Mouse (Mus musculus): ENCODE data around the gene Cldn5. TPM values are rescaled to one million over a fixed set of nuclear protein-coding genes. Genes with fewer than 3 reads are reported as not detected.

Cldn5 gene
- total RNA-seq, 2 experiments from 2014 or later, result 31.4 to 38.9 TPM

Other genes starting within 250 kb of the Cldn5 start
- 1 to 10 TPM in 1 of 2 experiments, under 1 TPM in 1; 0.78 to 3.1 TPM for gene Tbx1, start 186.2 kb upstream of the Cldn5 start, total RNA-seq (2021)
- not detected for gene Gp1bb, start 154.4 kb upstream of the Cldn5 start, total RNA-seq (2021)
- gene Gm49601, start 150.4 kb upstream of the Cldn5 start, total RNA-seq (2021), result 1 to 10 TPM; 1.0 to 1.7 TPM
- 1 to 10 TPM; 6.0 to 8.4 TPM for gene Sept5, start 146.9 kb upstream of the Cldn5 start, total RNA-seq (2021)
- gene Ufd1, start 34.9 kb downstream of the Cldn5 start, total RNA-seq (2021), result 10 to 100 TPM; 44.4 to 48.9 TPM
- gene Cdc45, start 35.1 kb downstream of the Cldn5 start, total RNA-seq (2021), result 1 to 10 TPM; 2.4 to 2.6 TPM
- gene 2510002D24Rik, start 59.7 kb downstream of the Cldn5 start, total RNA-seq (2021), result 10 to 100 TPM; 13.8 to 14.3 TPM
- 1 to 10 TPM; 1.3 to 2.1 TPM for gene Gm28539, start 59.7 kb downstream of the Cldn5 start, total RNA-seq (2021)
- 10 to 100 TPM; 41.2 to 43.7 TPM for gene Mrpl40, start 100.0 kb downstream of the Cldn5 start, total RNA-seq (2021)
- 10 to 100 TPM; 20.4 to 25.3 TPM for gene Hira, start 100.2 kb downstream of the Cldn5 start, total RNA-seq (2021)

All from gastrocnemius, postnatal 14 days (tissue).